Mouse (Mus musculus): Measurements from ENCODE around the gene Unc13c.

The Unc13c gene

DNA sequence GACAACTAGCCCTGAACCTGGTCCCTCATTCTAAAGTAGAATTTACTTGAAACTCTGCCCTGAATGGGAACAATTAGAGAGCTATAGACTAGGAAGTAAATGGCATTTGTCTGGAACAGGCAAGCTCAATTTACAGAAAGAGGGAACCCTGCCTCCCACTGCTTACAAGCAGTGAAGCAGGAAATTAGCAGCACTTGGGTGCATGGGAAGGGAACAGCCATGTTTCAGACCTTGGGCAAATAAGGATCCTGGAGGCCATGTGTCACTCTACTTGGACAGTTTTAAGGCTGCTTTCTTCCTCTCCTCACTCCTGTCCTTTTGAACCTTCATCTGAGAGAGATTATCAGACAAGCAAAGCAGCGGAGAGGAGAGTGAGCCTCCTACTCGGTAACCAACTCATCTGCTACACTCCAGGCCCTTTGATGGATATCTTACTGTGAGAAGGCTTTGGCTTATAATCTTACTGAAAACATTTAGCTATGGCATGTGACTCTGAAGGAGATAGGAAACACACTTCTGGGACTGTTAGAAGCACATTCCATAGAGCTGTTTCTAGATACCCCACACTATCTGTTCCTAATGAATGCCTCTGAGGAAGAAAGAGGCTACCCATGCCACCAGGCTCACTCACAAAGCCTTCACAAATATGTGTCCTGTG, 101.2 kb downstream of the Unc13c start:
- DNase-seq (ENCODE audit: low spot score): no peak

DNA sequence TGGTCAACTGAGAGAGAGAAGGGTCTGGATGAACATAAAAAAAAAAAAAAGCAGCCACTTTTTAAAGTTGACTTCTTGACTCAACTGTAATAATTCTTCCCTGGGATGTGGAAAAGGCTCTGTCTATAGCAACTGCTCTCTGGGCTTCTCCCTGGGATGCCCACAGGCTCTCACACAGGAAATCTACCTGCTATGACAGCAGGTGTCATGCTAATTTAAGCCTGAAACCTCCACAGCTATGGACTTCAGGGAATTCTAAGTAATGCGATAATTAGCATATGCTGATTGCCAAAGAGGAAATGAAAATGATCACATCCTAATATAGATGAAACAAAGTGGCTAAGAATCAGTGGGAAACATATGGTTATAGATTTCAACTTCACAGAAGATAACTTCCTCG, 102.1 kb downstream of the Unc13c start:
- DNase-seq (ENCODE audit: low spot score): no peak

GRCm38 (mm10) chr9:73859469-73859868, 109.3 kb downstream of the Unc13c start:
- no peak for DNase-seq (ENCODE audit: low spot score)

GRCm38 (mm10) chr9:73854281-73854680, 114.5 kb downstream of the Unc13c start:
- no peak for DNase-seq (ENCODE audit: low spot score)

- no peak for DNase-seq (ENCODE audit: low spot score)
These were observed 162.1 kb downstream of the Unc13c start for GRCm38 (mm10) chr9:73806681-73807080.

DNA sequence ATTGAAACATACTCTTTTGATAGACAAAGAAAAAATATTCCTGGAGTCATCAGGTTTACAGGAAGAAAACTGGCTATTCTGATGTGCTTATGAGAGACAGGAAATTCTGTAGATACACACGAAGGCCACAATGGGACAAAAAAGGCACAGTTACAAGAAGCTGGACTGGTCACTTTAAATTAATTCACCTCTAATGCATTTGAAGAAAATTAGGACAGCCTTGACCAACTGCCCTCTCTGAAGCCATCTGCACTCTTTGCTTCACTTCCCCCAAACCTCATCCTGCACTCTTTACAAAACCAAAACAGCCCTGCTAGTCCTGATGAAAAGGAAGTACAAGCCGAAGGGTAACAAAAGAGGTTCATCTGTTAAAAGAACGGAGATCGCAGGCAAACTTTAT, 194.2 kb downstream of the Unc13c start:
- no peak for DNase-seq (ENCODE audit: low spot score)

DNA sequence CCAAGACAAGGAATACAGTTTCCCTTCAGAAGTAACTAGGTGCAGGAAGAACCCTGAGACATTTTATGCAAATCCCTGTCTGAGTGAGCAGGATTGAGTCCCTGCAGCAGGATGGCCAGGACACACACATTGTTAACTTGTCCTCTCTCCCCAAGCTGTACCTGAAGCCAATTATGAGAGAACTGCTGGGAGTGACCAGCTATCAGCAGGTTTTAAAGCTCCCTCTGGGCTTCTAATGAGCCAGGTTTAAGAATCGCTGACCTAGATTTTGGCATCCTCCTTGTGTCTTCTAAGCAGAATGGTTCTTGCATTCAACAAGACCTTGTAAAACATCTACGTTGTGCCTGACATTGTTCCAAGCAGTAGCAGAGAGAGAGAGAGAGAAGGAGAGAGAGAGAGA, 213.6 kb downstream of the Unc13c start:
- DNase-seq (ENCODE audit: low spot score): no peak

DNA sequence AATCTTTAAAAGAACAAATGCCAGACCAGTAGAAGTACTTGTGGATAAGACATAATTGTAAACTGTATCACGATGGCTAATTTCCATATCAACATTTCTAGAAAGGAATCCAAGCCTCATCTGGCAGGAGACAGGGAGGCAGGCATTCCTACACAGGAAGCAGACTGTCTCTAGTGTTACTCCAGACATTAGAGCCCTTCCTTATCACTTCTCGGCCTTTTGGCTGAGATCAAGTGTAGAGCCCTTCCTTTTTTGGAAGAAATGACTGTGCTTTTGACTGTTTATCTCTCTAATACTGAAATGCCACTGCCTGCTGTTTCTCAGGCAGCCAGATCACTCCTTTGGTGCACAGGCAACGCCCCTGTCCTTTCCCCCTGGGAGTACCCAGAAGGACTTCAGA, 215.3 kb downstream of the Unc13c start:
- DNase-seq (ENCODE audit: low spot score): no peak

DNA sequence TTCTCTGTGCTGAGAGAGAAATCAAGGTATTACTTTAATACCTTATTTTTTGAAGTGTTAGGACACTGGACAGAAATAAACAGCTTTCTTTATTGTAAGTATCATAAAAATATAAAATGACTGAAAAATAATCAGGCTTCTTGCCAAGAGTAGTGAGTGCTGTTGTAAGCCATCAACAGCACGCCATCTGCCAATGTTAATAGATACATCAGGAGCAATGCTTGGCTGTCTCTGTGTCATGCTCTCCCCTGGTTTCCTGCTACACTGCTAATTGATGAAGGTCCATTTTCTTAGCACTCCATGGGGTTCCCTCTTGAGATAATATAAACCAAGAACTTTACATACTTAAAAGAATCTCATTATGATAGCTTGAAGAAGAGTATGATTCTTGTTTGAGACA, 217.4 kb downstream of the Unc13c start:
- DNase-seq (ENCODE audit: low spot score): no peak

GRCm38 (mm10) chr9:73734446-73734845, 234.3 kb downstream of the Unc13c start:
- no peak for DNase-seq (ENCODE audit: low spot score)

GRCm38 (mm10) chr9:73725717-73726662, 242.8 kb downstream of the Unc13c start:
- DNase-seq (ENCODE audit: low spot score): no peak

- no peak for DNase-seq (ENCODE audit: low spot score)
These were observed 244.0 kb downstream of the Unc13c start for GRCm38 (mm10) chr9:73724776-73725175.

GRCm38 (mm10) chr9:73713508-73713907, 255.3 kb downstream of the Unc13c start:
- DNase-seq (ENCODE audit: low spot score): no peak

DNA sequence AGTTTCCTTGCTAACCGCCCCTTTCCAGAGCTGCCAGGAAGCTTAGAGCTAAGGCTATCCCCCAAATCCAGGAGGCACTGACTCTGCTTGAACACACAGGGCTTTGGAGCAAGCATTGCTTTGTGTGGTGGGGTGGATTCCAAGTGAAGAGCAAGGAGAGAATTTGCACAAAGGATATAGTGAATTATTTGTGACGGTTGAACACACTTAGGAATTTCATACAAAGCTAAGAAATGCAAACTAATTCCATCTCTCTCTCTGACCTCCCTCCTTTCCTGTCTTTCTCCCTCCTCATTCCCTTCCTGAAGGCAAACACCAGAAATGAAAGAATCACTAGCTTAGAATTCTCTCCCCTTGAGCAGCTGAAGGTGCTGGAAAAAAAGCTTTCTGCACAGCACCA, 271.7 kb downstream of the Unc13c start:
- no peak for DNase-seq (ENCODE audit: low spot score)

- no peak for DNase-seq (ENCODE audit: low spot score)
These were observed 287.2 kb downstream of the Unc13c start for GRCm38 (mm10) chr9:73681580-73681979.

- no peak for DNase-seq (ENCODE audit: low spot score)
These were observed 287.9 kb downstream of the Unc13c start for GRCm38 (mm10) chr9:73680545-73681495.

- DNase-seq (ENCODE audit: low spot score): no peak
These were observed 297.0 kb downstream of the Unc13c start for GRCm38 (mm10) chr9:73671656-73672212.

GRCm38 (mm10) chr9:73670040-73670439, 298.7 kb downstream of the Unc13c start:
- no peak for DNase-seq (ENCODE audit: low spot score)

GRCm38 (mm10) chr9:73662839-73663238, 305.9 kb downstream of the Unc13c start:
- DNase-seq (ENCODE audit: low spot score): no peak

DNA sequence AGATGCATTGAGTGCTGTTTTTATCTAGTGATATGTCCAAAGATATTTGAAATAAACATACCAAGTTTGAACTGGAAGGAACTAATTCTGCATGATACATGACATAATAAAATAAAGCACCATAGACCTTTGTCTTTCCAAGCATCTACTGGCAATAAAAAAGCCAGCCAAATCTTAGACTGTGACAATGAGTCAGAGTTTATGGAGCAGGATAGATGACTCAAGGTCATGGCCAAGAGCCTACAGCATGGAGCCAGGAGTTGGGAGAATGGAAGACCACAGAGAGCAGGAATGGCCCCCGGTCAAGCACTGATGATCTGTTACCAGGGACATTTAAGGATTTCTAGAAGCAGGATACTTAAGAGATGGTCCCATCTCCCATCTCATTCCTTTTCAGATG, 319.7 kb downstream of the Unc13c start:
- DNase-seq (ENCODE audit: low spot score): no peak

DNA sequence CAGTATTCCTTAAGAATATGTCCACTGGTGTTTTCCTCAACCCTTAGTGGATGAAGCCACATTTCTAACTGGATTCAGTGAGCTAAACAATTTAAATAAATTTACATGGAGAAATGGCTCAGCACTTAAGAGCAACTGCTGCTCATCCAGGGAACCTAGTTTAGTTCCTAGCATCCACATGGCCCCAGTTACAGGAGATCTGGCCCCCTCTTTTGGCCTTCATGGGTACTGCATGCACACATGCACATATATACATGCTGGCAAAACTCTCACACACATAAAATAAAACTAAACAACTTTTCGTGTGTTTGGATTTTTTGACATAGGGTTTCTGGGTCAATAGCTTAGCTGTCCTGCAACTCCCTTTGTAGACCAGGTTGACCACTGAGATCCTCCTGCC, 330.6 kb downstream of the Unc13c start:
- DNase-seq (ENCODE audit: low spot score): no peak

- DNase-seq (ENCODE audit: low spot score): no peak
These were observed 343.6 kb downstream of the Unc13c start for GRCm38 (mm10) chr9:73625171-73625570.

Measured in urinary bladder, postnatal 10 days (tissue).